Mouse (Mus musculus) hindbrain, embryonic 13.5 days (tissue): ENCODE measurements around the gene Hist1h2ae. TPM values are rescaled to one million over a fixed set of nuclear protein-coding genes. Genes with fewer than 3 reads are reported as not detected.
"Not testable (repeated sequence)": the region's sequence is repeated elsewhere in the genome, so short reads cannot be mapped to it uniquely, and the experiment has no call there.

ENCODE experiments used
- ATAC-seq: fragments of 200-750 bp; cut with Nextera tagmentation; 2 replicates; pipeline ENCODE4 v1.8.0; 2017; ENCODE audit warnings: moderate TSS enrichment; ENCODE audit not compliant: low FRiP score
- H3K27ac ChIP-seq: fragments of 300-500 bp; sonication (generic); 2 replicates; pipeline ENCODE4 v1.5.1; 2015; ENCODE audit warnings: inconsistent platforms, mild to moderate bottlenecking, moderate library complexity
- H3K27me3 ChIP-seq: fragments of 300-500 bp; sonication (generic); 2 replicates; pipeline ENCODE4 v1.6.1; 2015; ENCODE audit warnings: mild to moderate bottlenecking, inconsistent platforms
- H3K36me3 ChIP-seq: fragments of 300-500 bp; sonication (generic); 2 replicates; pipeline ENCODE4 v1.6.1; 2015; ENCODE audit warnings: mild to moderate bottlenecking, inconsistent platforms
- H3K4me1 ChIP-seq: fragments of 300-500 bp; sonication (generic); replicated peaks from 2 replicates; pipeline ENCODE4 v1.6.1; 2015; ENCODE audit warnings: inconsistent platforms
- H3K4me2 ChIP-seq: fragments of 300-500 bp; sonication (generic); 2 replicates; pipeline ENCODE4 v1.6.1; 2015; ENCODE audit warnings: inconsistent platforms, mild to moderate bottlenecking, moderate library complexity
- H3K4me3 ChIP-seq: fragments of 300-500 bp; sonication (generic); 2 replicates; pipeline ENCODE4 v1.5.1; 2015; ENCODE audit warnings: mild to moderate bottlenecking, inconsistent platforms
- H3K9ac ChIP-seq: fragments of 300-500 bp; sonication (generic); 2 replicates; pipeline ENCODE4 v1.6.1; 2015; ENCODE audit warnings: mild to moderate bottlenecking, inconsistent platforms
- H3K9me3 ChIP-seq: fragments of 300-500 bp; sonication (generic); 2 replicates; pipeline ENCODE4 v1.6.1; 2016; ENCODE audit warnings: inconsistent platforms
- WGBS: fragments of 180-500 bp; shearing (Covaris S2); methylation state at CpG from one replicate; pipeline ENCODE4 v1.1.7; 2015; 5-methylcytosine and 5-hydroxymethylcytosine counted together
- polyA plus RNA-seq: library from polyadenylated mRNA; unstranded; fragments of >200 nt; fragmentation: Nextera tagmentation; extraction: Ambion mirVana; gene quantifications from 2 replicates; pipeline ENCODE4 v1.2.1, GENCODE M21; 2015

The Hist1h2ae gene
- polyA plus RNA-seq, 1 experiment from 2014 or later = 26.4 TPM

DNA sequence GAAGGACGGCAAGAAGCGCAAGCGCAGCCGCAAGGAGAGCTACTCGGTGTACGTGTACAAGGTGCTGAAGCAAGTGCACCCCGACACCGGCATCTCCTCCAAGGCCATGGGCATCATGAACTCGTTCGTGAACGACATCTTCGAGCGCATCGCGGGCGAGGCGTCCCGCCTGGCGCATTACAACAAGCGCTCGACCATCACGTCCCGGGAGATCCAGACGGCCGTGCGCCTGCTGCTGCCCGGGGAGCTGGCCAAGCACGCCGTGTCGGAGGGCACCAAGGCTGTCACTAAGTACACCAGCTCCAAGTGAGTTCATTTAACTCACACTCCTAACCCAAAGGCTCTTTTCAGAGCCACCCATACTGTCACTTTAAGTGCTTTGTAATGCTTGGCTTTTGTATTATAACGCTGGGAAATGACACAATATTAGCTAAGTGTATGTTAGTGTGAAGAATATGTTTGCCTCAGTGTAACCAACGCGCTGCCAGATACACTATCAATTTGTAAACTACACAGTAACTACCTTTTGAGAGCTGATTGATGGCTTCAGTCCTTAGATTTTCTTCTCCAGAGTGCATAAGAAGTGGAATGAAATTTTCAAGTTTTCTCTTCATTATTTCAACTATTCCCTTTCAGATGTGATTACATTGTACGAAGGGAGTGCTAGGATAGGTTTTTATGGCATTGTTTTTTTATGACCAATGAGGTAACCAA, 641 bp upstream of the Hist1h2ae start:
- H3K9me3 ChIP-seq = not testable (repeated sequence)

DNA sequence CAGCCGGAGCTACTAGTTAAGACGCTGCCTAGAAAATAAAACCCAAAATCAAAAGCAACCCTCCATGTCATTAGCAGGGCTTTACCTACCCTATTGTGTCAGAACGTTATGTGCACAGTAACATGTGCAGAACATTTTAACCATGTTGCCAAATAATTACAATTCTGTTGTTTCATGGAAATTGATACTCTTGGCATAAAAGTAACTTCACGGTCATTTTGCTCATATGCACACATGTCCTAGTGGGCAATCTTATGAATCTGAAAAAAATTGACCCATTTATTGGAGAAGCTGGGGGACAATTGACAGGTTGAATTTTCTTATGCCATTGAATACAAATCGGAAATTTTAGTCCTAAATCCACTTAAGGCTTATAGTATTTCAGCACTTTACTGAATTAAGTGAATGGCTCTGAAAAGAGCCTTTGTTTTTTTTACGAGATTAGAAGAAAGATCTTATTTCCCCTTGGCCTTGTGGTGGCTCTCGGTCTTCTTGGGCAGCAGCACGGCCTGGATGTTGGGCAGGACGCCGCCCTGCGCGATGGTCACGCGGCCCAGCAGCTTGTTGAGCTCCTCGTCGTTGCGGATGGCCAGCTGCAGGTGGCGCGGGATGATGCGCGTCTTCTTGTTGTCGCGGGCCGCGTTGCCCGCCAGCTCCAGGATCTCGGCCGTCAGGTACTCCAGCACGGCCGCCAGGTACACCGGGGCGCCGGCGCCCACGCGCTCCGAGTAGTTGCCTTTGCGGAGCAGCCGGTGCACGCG, 579 bp downstream of the Hist1h2ae start:
- peak overlapping the region; percentile 74 for H3K4me2 ChIP-seq
- not testable (repeated sequence) for H3K27me3 ChIP-seq, H3K36me3 ChIP-seq, H3K9me3 ChIP-seq
- H3K4me3 ChIP-seq = peak overlapping the region; percentile 50
- ATAC-seq = peak; percentile 52
- H3K27ac ChIP-seq = peak overlapping the region; percentile 96
- H3K9ac ChIP-seq = peak overlapping the region; percentile 67
- 3% methylated on average over 21 of the region's 41 CpGs for WGBS
- H3K4me1 ChIP-seq = peaks cover 26% of the 10 kb centered on the region

More for the DNA sequence above, 641 bp upstream of the Hist1h2ae start:
- Histone ChIP-seq H3K4me2 (peak overlapping the region; percentile 74), H3K9ac (peak overlapping the region; percentile 81), H3K4me3 (peak overlapping the region; percentile 50), H3K27ac (peak overlapping the region; percentile 96), H3K4me1 (peaks cover 34% of the 10 kb centered on the region)
- WGBS = under 1% methylated on average over 17 of the region's 34 CpGs
- peak; percentile 1; the same call in 1 of the 2 replicates for ATAC-seq
- not testable (repeated sequence) for H3K27me3 ChIP-seq, H3K36me3 ChIP-seq

DNA sequence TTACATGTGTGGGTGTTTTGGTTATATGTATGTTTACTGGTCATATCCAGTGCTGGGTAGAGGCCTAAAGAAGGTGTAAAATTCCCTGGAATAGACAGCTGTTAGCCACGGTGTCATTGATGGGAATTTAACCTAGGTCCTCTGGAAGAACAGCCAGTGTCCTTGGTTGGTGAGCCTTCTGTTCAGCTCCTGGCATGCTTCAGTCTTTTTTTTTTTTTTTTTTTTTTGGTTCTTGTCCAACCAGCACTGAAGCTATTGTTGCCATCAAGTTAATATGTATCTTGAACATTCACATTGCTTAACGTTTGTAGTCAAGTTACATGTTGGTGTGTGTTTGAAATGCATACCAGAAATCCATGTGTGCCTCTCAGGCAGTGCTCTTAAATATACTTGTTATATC, 6.5 kb downstream of the Hist1h2ae start:
- WGBS = 91% methylated on average over 2 of the region's 2 CpGs

DNA sequence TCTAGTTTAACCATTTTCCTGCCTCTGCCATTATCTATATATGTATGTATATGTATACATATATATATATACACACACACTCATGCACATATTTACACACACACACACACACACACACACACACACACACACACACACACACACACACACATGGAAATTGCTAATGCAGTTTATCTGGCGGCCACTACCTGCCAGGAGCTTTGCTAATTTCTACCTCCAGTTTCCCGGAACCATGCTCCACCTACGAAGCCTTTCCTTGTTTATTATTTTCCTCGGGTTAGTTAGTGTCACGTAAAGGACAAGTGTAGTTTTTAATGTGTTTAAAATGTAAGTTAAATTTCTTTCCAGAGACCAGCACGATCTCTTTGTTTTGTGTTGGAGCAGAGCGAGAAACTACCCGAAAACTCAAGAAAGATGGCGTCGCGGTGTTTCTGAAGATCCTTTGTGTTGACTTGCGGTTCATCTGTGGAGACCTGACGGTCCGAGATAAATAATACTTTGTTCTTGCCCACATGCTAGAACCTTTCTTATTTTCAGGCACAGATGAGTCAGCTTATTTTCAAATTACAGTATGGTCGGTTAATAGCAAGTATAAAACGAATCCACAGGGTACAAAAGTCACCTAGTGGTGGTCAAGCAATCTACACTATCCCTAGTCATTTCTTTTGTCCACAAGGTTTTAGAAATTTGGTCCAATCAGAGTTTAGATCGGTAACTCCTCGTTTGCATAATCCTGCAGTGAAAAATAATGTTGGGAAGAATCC, 8.1 kb downstream of the Hist1h2ae start:
- H3K27ac ChIP-seq = peak overlapping the region; percentile 95
- 4% methylated on average over 18 of the region's 18 CpGs for WGBS
- peak overlapping the region; percentile 46 for H3K4me3 ChIP-seq
- peak overlapping the region; percentile 66 for H3K9ac ChIP-seq
- H3K4me2 ChIP-seq = peak overlapping the region; percentile 75
- H3K36me3 ChIP-seq = no peaks in the 10 kb centered on the region
- peaks cover 3% of the 10 kb centered on the region; the same call in 1 of the 2 replicates for H3K4me1 ChIP-seq
- ATAC-seq = peak; percentile 65
- H3K9me3 ChIP-seq = no peaks in the 10 kb centered on the region
- no peaks in the 10 kb centered on the region for H3K27me3 ChIP-seq

More for the DNA sequence above, 6.5 kb downstream of the Hist1h2ae start:
- no peak overlapping the region for H3K4me3 ChIP-seq
- no peak for ATAC-seq
- no peak overlapping the region for H3K9ac ChIP-seq
- peaks cover 3% of the 10 kb centered on the region; the same call in 1 of the 2 replicates for H3K4me1 ChIP-seq
- no peaks in the 10 kb centered on the region for H3K9me3 ChIP-seq
- no peaks in the 10 kb centered on the region for H3K36me3 ChIP-seq
- H3K4me2 ChIP-seq = no peak overlapping the region
- peak overlapping the region; percentile 95 for H3K27ac ChIP-seq
- no peaks in the 10 kb centered on the region for H3K27me3 ChIP-seq

DNA sequence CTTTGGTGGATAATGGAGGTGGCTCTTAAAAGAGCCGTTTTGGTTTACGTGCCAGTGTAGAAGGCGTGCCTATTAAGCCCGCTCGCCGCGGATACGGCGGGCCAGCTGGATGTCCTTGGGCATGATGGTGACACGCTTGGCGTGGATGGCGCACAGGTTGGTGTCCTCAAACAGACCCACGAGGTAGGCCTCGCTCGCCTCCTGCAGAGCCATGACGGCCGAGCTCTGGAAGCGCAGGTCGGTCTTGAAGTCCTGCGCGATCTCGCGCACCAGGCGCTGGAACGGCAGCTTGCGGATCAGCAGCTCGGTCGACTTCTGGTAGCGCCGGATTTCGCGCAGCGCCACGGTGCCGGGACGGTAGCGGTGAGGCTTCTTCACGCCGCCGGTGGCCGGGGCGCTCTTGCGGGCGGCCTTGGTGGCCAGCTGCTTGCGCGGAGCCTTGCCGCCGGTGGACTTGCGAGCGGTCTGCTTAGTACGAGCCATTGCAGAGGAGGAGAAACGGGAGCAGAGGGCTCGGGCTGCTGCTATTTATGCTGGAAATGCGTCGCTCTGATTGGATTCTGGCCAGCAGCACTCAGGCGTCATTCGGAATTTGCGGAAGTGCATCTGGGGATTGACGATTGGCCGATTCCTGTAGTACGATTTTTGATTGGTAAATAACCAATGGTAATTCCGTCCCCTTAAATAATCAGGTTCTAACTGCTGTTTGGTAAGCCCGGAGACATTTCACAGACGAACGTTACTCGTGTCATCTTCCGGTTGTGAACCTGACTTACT, 8.9 kb downstream of the Hist1h2ae start, which contains the start of gene Hist1h3e:
Gene Hist1h3e (minus strand): TSS at position 487 of the 777 bp plus-strand sequence.
- H3K4me3 ChIP-seq = peak within 1 kb of the TSS; percentile 46
- peak within 1 kb of the TSS; percentile 75 for H3K4me2 ChIP-seq
- H3K27ac ChIP-seq = peak within 1 kb of the TSS; percentile 95
- H3K9me3 ChIP-seq, H3K27me3 ChIP-seq, H3K36me3 ChIP-seq, H3K4me1 ChIP-seq: not testable (repeated sequence)
- peak; percentile 96 for ATAC-seq
- WGBS = under 1% methylated on average over 59 of the region's 67 CpGs
- peak within 1 kb of the TSS; percentile 75 for H3K9ac ChIP-seq

DNA sequence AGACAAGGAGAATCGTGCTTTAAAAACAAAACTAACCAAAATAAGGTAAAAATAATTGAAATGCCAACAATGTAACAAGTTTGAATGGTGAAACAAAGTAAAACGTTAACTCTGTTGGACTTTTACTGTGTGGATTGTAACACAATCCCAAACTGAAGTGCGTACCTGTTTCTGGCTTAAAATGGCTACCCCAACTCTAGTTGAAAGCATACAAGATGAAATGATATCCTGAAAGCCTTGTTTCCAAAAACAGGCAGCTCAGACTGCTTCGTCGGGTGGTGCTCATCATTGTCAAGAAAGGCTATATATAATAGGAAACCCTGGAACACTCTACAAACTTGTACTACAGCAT, 9.5 kb downstream of the Hist1h2ae start:
- Histone ChIP-seq H3K4me2 (peak overlapping the region; percentile 75), H3K9ac (peak overlapping the region; percentile 75), H3K27ac (peak overlapping the region; percentile 95), H3K4me3 (peak overlapping the region; percentile 46)
- 0% methylated on average over 2 of the region's 5 CpGs for WGBS
- not testable (repeated sequence) for H3K4me1 ChIP-seq, H3K27me3 ChIP-seq, H3K36me3 ChIP-seq, ATAC-seq, H3K9me3 ChIP-seq

DNA sequence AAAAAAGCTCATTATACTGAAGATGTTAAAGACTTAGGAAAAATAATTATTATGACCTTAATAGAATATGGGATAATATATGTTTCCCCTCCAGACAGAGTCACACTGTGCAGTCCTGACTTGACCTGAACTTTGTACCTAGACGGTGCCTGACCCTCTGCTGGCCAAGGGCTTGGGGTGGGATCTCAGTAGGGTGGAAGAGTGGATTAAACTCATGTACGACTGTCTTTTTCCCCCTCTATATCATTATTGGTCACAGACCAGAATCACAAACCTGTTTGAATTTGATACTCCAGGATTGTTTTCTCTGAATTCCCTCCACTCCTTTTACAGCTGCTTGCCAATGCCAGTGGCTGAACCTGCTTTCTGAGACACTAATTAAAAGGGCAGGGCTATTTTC, 10.3 kb downstream of the Hist1h2ae start:
- H3K36me3 ChIP-seq, ATAC-seq, H3K27ac ChIP-seq, H3K27me3 ChIP-seq, H3K4me1 ChIP-seq, H3K4me3 ChIP-seq, H3K9ac ChIP-seq, H3K9me3 ChIP-seq: not testable (repeated sequence)
- 0 out of 2 replicates have a peak overlapping the region, but pooled peaks have one; percentile 4 for H3K4me2 ChIP-seq
- 24% methylated on average over 2 of the region's 2 CpGs for WGBS

DNA sequence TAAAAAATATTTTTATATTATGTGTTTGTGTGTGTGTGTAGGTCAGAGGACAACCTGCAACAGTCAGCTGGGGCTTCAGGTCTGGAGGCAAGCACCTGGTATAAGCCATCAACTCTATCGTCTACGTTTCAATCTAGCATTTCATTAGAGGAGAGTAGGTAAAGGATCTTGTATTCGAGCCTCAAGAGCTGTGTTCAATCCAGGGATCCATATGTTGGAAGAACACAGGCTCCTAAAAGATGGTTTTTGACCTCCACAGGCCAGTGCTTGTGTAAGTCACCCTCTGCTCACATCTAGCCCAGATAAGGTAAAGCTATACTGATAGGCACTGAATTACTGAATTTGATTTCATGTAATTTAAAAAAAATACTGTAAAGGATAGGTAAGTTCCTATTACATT, 14.1 kb downstream of the Hist1h2ae start:
- no peaks in the 10 kb centered on the region for H3K27me3 ChIP-seq
- H3K4me2 ChIP-seq = no peak overlapping the region; the same call in 1 of the 2 replicates
- ATAC-seq = no peak
- H3K9ac ChIP-seq = no peak overlapping the region
- 0 out of 2 replicates have a peak overlapping the region, but pooled peaks have one; percentile 8 for H3K27ac ChIP-seq
- H3K4me3 ChIP-seq = no peak overlapping the region
- peaks cover 26% of the 10 kb centered on the region for H3K4me1 ChIP-seq
- 75% methylated on average over 3 of the region's 3 CpGs for WGBS
- H3K36me3 ChIP-seq = no peaks in the 10 kb centered on the region
- H3K9me3 ChIP-seq = no peaks in the 10 kb centered on the region

DNA sequence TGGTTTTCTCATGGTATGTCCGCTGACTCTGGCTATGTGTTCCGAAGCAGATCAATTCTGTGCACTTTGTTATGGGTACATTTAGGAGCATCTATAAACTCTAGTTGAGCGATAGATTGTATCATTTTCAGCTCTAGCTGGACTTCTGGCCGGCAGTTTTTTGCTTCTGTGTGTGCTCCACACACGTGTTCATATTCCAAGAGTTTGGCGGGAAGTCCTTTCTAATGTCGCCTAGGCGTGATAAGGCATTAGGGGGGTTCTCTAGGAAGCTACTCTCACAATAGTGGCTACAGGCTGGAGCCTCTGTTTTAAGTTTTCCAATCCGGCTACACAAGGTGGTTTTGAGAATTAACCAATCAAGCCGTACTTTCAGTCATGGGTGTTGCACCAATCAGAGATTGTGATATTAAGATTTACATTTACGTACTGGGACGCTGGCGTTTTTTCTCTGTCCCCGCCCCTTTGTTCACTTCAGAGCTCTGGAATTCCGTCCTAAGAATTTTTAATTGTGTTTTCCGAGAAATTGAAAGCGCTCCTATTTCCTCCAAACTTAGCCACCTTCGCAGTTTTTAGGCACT, 15.1 kb downstream of the Hist1h2ae start:
- Histone ChIP-seq H3K4me1 (peaks cover 29% of the 10 kb centered on the region), H3K9me3 (no peaks in the 10 kb centered on the region), H3K27ac (peak overlapping the region; percentile 93), H3K4me3 (peak overlapping the region; percentile 53), H3K9ac (peak overlapping the region; percentile 80), H3K4me2 (peak overlapping the region; percentile 99), H3K36me3 (no peaks in the 10 kb centered on the region), H3K27me3 (no peaks in the 10 kb centered on the region)
- WGBS = under 1% methylated on average over 18 of the region's 18 CpGs
- ATAC-seq = peak; percentile 80

DNA sequence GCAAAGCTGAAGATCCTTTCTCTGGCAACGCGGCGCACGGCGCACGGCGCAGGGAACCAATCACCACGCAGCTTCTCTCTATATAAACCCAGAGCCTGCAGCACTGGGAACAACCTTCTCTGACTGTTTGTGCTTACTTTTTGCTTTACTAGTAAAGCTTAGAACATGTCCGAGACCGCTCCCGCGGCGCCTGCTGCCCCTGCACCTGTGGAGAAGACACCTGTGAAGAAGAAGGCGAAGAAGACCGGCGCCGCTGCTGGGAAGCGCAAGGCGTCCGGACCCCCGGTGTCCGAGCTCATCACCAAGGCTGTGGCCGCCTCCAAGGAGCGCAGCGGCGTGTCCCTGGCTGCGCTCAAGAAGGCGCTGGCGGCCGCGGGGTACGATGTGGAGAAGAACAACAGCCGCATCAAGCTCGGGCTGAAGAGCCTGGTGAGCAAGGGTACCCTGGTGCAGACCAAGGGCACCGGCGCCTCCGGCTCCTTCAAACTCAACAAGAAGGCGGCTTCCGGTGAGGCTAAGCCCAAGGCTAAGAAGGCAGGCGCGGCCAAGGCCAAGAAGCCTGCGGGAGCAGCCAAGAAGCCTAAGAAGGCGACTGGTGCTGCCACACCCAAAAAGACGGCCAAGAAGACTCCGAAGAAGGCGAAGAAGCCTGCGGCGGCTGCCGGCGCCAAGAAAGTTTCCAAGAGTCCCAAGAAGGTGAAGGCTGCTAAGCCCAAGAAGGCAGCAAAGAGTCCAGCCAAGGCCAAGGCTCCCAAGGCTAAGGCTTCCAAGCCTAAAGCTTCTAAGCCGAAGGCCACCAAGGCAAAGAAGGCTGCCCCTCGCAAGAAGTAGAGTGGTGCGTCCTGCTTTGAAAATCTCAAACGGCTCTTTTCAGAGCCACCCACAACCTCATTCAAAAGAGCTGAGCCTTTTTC, 15.8 kb downstream of the Hist1h2ae start:
- Histone ChIP-seq H3K4me1 (peaks cover 32% of the 10 kb centered on the region), H3K4me3 (peak overlapping the region; percentile 53), H3K9ac (peak overlapping the region; percentile 80), H3K27me3 (no peaks in the 10 kb centered on the region), H3K36me3 (no peaks in the 10 kb centered on the region), H3K4me2 (peak overlapping the region; percentile 99), H3K9me3 (no peaks in the 10 kb centered on the region), H3K27ac (peak overlapping the region; percentile 93)
- WGBS = under 1% methylated on average over 54 of the region's 54 CpGs
- peak; percentile 73 for ATAC-seq
